Mouse (Mus musculus): ENCODE results near the gene Ifnz.
"Not testable (repeated sequence)": the region's sequence is repeated elsewhere in the genome, so short reads cannot be mapped to it uniquely, and the experiment has no call there.

Gene Ifnz

GRCm38 (mm10) chr4:88785409-88785808 lies 3.5 kb downstream of the Ifnz start, which contains the start of gene Gm13276:
TSS of gene Gm13276 (plus strand) at chr4:88785709.
- intact Hi-C loops (cut with DNase I), result not testable (repeated sequence)

GRCm38 (mm10) chr4:88788402-88788801 lies 6.5 kb downstream of the Ifnz start, which contains the start of gene Gm13277:
TSS of gene Gm13277 (plus strand) at chr4:88788632.
- intact Hi-C loops (cut with DNase I), result not testable (repeated sequence)

- intact Hi-C loops (cut with DNase I), result not testable (repeated sequence)
Observed at GRCm38 (mm10) chr4:88791250-88791649, 9.3 kb downstream of the Ifnz start, which contains the start of gene Gm13278. TSS of gene Gm13278 (plus strand) at chr4:88791550.

GRCm38 (mm10) chr4:88793936-88794675 lies 12.2 kb downstream of the Ifnz start, which contains the start of gene Gm13275:
TSS of gene Gm13275 (plus strand) at chr4:88794487.
- intact Hi-C loops (cut with DNase I), result not testable (repeated sequence)

- intact Hi-C loops (cut with DNase I), result not testable (repeated sequence)
Observed at GRCm38 (mm10) chr4:88797097-88797496, 15.2 kb downstream of the Ifnz start, which contains the start of gene Gm13279. TSS of gene Gm13279 (plus strand) at chr4:88797397.

GRCm38 (mm10) chr4:88799365-88799764 lies 17.4 kb downstream of the Ifnz start, which contains the start of gene Gm13285:
TSS of gene Gm13285 (plus strand) at chr4:88799665.
- intact Hi-C loops (cut with DNase I), result not testable (repeated sequence)

- intact Hi-C loops (cut with DNase I), result not testable (repeated sequence)
Observed at GRCm38 (mm10) chr4:88802954-88803353, 21.0 kb downstream of the Ifnz start, which contains the start of gene Gm13287. TSS of gene Gm13287 (plus strand) at chr4:88803254.

GRCm38 (mm10) chr4:88805231-88805630 lies 23.3 kb downstream of the Ifnz start, which contains the start of gene Gm13288:
TSS of gene Gm13288 (plus strand) at chr4:88805531.
- intact Hi-C loops (cut with DNase I), result not testable (repeated sequence)

- intact Hi-C loops (cut with DNase I), result not testable (repeated sequence)
Observed at GRCm38 (mm10) chr4:88805761-88806160, 23.8 kb downstream of the Ifnz start.

- intact Hi-C loops (cut with DNase I), result no loop called here
Observed at GRCm38 (mm10) chr4:88815928-88816327, 34.0 kb downstream of the Ifnz start, which contains the start of gene Ifna7. TSS of gene Ifna7 (plus strand) at chr4:88816228.

GRCm38 (mm10) chr4:88819659-88820058 lies 37.7 kb downstream of the Ifnz start, which contains the start of gene Ifna11:
TSS of gene Ifna11 (plus strand) at chr4:88819959.
- intact Hi-C loops (cut with DNase I), result loop anchor here (5.0 kb wide), 1 partner anchor 137 kb away; the partner anchor contains the start of gene Ifna2

GRCm38 (mm10) chr4:88822995-88823394 lies 41.1 kb downstream of the Ifnz start:
- intact Hi-C loops (cut with DNase I), result loop anchor here (5.0 kb wide), 1 partner anchor 141 kb away; the partner anchor contains the start of gene Ifna2

GRCm38 (mm10) chr4:88827116-88827515 lies 45.2 kb downstream of the Ifnz start, which contains the start of gene Ifna6:
TSS of gene Ifna6 (plus strand) at chr4:88827416.
- intact Hi-C loops (cut with DNase I), result not testable (repeated sequence)

- intact Hi-C loops (cut with DNase I), result no loop called here
Observed at GRCm38 (mm10) chr4:88830523-88830922, 48.6 kb downstream of the Ifnz start.
